Mouse (Mus musculus) urinary bladder, postnatal 0 days (tissue): ENCODE measurements around the gene 2310034G01Rik. TPM values are rescaled to one million over a fixed set of nuclear protein-coding genes. Genes with fewer than 3 reads are reported as not detected.

ENCODE experiments used
- microRNA counts: library from miRNA; unstranded; fragments of <30 nt; microRNA quantifications from one replicate; lab custom pipeline; 2016
- microRNA-seq: library from miRNA; unstranded; fragments of <30 nt; microRNA quantifications from one replicate; pipeline ENCODE4, GENCODE M21; 2016
- polyA plus RNA-seq: library from polyadenylated mRNA; unstranded; fragments of >200 nt; fragmentation: Nextera tagmentation; extraction: Ambion mirVana; gene quantifications from 2 replicates; pipeline ENCODE4 v1.2.1, GENCODE M21; 2015

The 2310034G01Rik gene
- 1.7 and 1.9 TPM in 2 replicates for polyA plus RNA-seq

DNA sequence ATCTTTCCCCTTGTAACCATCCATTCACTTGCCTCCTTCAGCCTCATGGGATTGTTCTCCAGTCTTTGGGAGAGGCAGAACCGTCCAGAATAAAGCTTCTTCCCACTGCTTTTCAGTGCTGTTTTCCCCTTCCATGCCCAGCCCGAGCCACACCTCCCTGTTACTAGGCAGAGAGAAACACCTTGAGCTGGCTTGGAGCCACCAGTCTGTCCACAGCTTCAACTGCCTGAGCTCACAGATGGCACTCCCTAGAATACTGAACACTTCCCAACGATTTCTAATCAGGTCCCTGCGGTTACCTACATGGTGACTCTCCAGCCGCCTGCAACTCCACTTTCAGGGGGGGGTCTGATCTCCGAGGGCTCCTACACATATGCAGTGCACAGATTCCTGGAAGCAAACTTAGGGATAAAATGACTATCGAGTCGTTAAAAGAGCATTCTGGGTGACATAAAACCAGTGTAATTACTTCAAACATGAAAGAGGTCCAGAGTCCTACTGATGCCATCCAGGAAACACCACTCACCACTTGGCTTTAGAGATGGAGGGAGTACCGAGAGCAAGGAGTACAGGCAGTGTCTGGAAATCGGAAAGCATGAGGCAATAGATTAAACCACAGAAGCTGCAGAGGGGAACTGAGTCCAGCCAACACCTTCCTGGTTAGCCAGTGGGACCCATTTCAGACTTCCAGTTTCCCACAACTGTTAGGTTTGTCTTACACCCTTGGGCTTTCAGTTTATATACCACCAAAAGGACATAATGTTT is at the start of gene 2310034G01Rik:
2310034G01Rik (minus strand) TSS at position 135 of the 765 bp plus-strand sequence.

DNA sequence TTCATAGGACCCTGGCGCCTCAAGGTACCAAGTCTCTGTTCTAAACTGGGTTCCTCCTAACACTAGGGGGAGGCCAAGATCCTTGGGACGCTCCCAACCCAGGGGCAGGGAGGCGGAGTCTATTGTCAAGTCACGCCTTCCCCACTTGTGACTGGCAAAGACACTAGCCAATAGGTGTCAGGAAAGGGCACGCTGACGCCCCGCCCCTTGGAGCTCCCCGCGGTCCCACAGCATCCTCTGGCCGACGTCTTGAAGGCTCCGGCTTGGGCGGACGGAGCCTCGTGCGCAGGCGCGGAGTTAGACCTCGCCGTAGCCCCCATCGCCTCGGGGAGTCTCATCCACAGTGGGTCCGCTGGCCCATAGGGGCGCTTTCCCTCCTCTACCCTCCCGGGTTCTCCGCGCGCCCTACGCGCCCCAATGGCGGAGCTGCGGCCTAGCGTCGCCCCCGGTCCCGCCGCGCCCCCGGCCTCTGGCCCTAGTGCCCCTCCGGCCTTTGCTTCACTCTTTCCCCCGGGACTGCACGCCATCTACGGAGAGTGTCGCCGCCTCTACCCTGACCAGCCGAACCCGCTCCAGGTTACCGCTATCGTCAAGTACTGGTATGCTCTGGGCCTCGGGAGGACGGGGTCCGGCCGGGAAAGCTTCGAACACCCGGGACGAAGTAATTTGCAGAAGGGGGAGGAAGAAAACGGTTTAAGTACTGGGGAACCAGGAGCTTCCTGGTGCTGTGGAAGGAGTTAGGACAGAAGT is 46.8 kb upstream of the 2310034G01Rik start, which contains the start of gene Sufu:
Sufu (plus strand) TSS at position 211 of the 750 bp plus-strand sequence.

DNA sequence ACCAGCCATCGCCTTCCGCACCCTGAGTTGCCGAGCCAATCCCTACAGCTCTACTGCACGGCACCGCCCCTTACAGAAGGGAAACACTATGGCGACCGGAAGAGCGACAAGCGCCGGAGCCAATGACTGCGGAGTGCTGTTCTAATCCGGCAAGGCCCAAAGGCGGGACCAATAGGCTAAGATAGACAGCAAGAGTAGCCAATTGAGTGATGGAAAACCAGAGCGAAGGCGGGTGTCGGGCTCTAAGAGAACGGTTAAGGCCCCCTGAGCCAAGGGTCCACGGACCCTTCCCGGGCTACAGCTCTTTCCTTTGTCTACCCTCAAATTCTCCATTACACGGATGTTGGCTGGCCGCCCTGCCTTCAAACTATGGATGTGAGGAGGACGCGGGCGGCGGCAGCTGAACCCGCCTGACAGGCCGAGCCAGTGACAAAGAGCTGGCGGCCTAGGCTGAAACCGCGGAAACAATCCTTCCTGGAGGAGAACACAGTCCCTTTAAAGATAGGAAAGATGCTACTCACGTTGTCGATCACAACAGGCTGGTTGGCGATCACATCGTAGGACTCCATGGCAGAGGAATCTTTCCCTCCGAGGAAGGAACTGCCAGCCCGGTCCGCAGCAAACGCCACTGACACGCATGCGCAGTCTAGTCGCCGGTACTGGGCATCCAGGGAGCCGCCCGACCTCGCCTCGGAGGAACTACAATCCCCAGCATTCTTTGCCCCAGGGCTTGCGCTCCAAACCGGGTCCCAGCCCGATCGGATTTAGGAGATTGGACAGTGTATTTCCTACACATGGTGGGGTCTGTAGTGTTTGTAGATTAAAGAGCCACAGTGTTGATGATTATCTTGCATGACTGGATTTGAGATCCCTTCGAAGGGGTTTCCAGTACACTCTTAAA is 45.3 kb upstream of the 2310034G01Rik start, which contains the start of gene Actr1a:
Actr1a (minus strand) TSS at position 640 of the 901 bp plus-strand sequence.

GRCm38 (mm10) chr19:46338331-46338936 is 11.7 kb downstream of the 2310034G01Rik start, which contains the start of gene Cuedc2:
TSS of gene Cuedc2 (minus strand) at chr19:46338702.

GRCm38 (mm10) chr19:46328081-46329030 is 21.7 kb downstream of the 2310034G01Rik start, which contains the start of gene Fbxl15:
TSS of gene Fbxl15 (plus strand) at chr19:46328184.

DNA sequence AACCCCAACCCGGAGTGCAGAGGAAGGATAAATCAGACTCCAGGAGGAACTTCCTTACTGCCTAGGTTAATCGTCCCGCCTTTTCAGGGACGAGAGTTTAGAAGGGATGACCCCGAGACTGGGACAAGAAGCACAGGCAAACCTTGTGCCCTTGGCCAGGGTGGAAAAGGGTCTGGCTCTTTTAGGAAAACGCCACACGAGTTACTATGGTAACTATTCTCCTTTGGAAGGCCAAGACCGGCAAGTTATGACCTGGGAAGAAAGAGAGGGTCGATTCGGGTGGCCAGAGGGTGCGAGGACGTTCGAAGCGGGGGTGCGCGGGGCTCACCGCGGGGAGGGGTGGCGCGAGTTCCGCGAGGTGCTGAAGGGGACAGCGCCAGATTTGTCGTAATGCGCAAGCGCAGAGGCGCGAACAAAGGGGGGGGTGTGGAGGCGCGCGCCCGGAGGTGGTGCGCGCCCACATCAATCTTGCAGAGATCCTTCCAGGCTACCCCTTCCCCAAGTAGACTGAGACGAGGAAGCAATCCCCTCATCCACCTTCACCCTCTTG is 23.3 kb downstream of the 2310034G01Rik start, which contains the start of gene Psd:
Psd (minus strand) TSS at position 401 of the 550 bp plus-strand sequence.

DNA sequence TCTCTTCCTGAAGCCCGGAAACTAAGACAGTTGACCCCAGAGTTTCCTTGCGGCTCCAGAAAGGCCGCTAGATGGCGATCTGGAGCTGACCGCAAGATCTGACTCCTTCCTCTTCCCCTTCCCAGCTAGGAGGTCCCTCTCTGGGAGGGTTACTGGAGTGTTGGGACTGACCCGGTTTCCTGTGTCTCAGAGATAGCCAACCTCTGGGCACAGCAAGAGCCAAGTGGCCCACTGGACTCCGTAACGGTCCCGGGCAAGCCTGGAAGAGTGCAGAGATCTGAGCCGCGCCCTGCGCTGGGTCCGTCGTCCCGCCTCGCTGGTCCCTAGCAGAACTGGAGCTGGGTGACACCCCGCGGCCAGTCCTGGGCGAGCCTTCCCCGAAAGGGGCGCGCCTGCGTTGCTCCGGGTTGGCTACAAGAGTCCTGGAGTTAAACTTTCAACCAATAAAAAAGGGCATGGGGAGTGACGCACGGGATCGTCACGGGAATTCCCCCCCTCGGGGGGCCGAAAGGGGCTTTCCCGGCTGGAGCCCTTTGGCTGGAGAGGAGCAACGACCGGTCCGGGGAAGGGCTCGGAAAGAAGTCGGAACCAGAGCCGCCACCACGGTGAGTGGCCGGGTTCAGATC is 45.8 kb downstream of the 2310034G01Rik start, which contains the start of gene Nfkb2:
Nfkb2 (plus strand) TSS at position 105 of the 626 bp plus-strand sequence.

MicroRNA genes within 50 kb of the gene (microRNA counts, 519-probe panel; counts per million panel counts)
- microRNA mmu-miR-146b (lab: Ali Mortazavi, UCI): 4,021 counts per million, percentile 72 among the panel's probes with 10 or more counts

Small RNAs within 50 kb of the gene (microRNA-seq; reads per million reads assigned to microRNA genes)
- 0.93 reads per million for gene Mir146b

Other genes with a start within 250 kb of the 2310034G01Rik start
- not detected in 2 replicates for gene Elovl3, start 218.4 kb downstream of the 2310034G01Rik start, polyA plus RNA-seq
- 0.18 TPM in 1 of 2 replicates, not detected in the other for gene Pitx3, start 202.0 kb downstream of the 2310034G01Rik start, polyA plus RNA-seq
- 37.8 and 42.8 TPM in 2 replicates for gene Gbf1, start 197.8 kb downstream of the 2310034G01Rik start, polyA plus RNA-seq
- gene Nfkb2, start 46.0 kb downstream of the 2310034G01Rik start, polyA plus RNA-seq: 9.8 and 10.6 TPM in 2 replicates
- gene Psd, start 23.1 kb downstream of the 2310034G01Rik start, polyA plus RNA-seq: 87.9 and 103 TPM in 2 replicates
- gene Fbxl15, start 22.1 kb downstream of the 2310034G01Rik start, polyA plus RNA-seq: 18.7 and 25.6 TPM in 2 replicates
- gene Cuedc2, start 11.6 kb downstream of the 2310034G01Rik start, polyA plus RNA-seq: 121 and 122 TPM in 2 replicates
- 3.6 and 3.7 TPM in 2 replicates for gene Mfsd13a, start 9.2 kb downstream of the 2310034G01Rik start, polyA plus RNA-seq
- 92.8 and 101 TPM in 2 replicates for gene Actr1a, start 45.4 kb upstream of the 2310034G01Rik start, polyA plus RNA-seq
- 14.5 and 15.6 TPM in 2 replicates for gene Sufu, start 46.6 kb upstream of the 2310034G01Rik start, polyA plus RNA-seq
- gene Trim8, start 151.4 kb upstream of the 2310034G01Rik start, polyA plus RNA-seq: 14.1 and 14.5 TPM in 2 replicates
- gene Arl3, start 222.9 kb upstream of the 2310034G01Rik start, polyA plus RNA-seq: 84.2 and 93.1 TPM in 2 replicates
- gene Sfxn2, start 223.1 kb upstream of the 2310034G01Rik start, polyA plus RNA-seq: 9.6 and 10.0 TPM in 2 replicates
- 39.0 TPM in 2 replicates for gene Wbp1l, start 248.8 kb upstream of the 2310034G01Rik start, polyA plus RNA-seq